Mouse (Mus musculus): ENCODE measurements at regions not wholly inside any gene's neighbourhood (a gene's known extent, or its start where the extent isn't known, plus 50 kb on each side); places are given as distances from the start of the nearest gene placed in this dataset.
"Not testable (repeated sequence)": the region's sequence is repeated elsewhere in the genome, so short reads cannot be mapped to it uniquely, and the experiment has no call there.

GRCm38 (mm10) chr6:22487467-22487866, 131.4 kb upstream of the Fam3c start:
- no peaks in the 10 kb centered on the region for H3K36me3 ChIP-seq (ENCODE audit: control insufficient read depth, insufficient read depth, low read length)
- no peaks in the 10 kb centered on the region for H3K4me1 ChIP-seq (ENCODE audit: control insufficient read depth, insufficient read depth, low read length)
- WGBS: 76% methylated on average over 3 of the region's 3 CpGs
- no peak overlapping the region for H3K9ac ChIP-seq (ENCODE audit: low read length)
- no peak for ATAC-seq (ENCODE audit: insufficient read depth, low FRiP score)
- H3K9me3 ChIP-seq (replicated peaks; ENCODE audit: control insufficient read depth, low read length): no peaks in the 10 kb centered on the region
- no peak overlapping the region for H3K27ac ChIP-seq (ENCODE audit: low read length)
- H3K4me3 ChIP-seq (replicated peaks; ENCODE audit: low read length): no peak overlapping the region
- no peak overlapping the region for H3K4me2 ChIP-seq (ENCODE audit: low read depth, low read length)
- no peaks in the 10 kb centered on the region for H3K27me3 ChIP-seq (ENCODE audit: control insufficient read depth, insufficient read depth, low read length)

GRCm38 (mm10) chr6:22485828-22486518, 129.9 kb upstream of the Fam3c start:
- Histone ChIP-seq H3K4me3 (replicated peaks; ENCODE audit: low read length) (no peak overlapping the region), H3K9ac (ENCODE audit: low read length) (no peak overlapping the region), H3K27ac (ENCODE audit: low read length) (peak overlapping the region; percentile 42), H3K27me3 (ENCODE audit: control insufficient read depth, insufficient read depth, low read length) (no peaks in the 10 kb centered on the region), H3K9me3 (replicated peaks; ENCODE audit: control insufficient read depth, low read length) (no peaks in the 10 kb centered on the region), H3K4me2 (ENCODE audit: low read depth, low read length) (no peak overlapping the region), H3K36me3 (ENCODE audit: control insufficient read depth, insufficient read depth, low read length) (no peaks in the 10 kb centered on the region), H3K4me1 (ENCODE audit: control insufficient read depth, insufficient read depth, low read length) (no peaks in the 10 kb centered on the region)
- ATAC-seq (ENCODE audit: insufficient read depth, low FRiP score): peak; percentile 25; the same call in 1 of the 2 replicates
- 63% methylated on average over 11 of the region's 11 CpGs for WGBS

- H3K4me2 ChIP-seq (ENCODE audit: low read depth, low read length); H3K27me3 ChIP-seq (ENCODE audit: control insufficient read depth, insufficient read depth, low read length); H3K9me3 ChIP-seq (replicated peaks; ENCODE audit: control insufficient read depth, low read length); H3K4me3 ChIP-seq (replicated peaks; ENCODE audit: low read length); H3K36me3 ChIP-seq (ENCODE audit: control insufficient read depth, insufficient read depth, low read length); H3K4me1 ChIP-seq (ENCODE audit: control insufficient read depth, insufficient read depth, low read length); ATAC-seq (ENCODE audit: insufficient read depth, low FRiP score); H3K27ac ChIP-seq (ENCODE audit: low read length); H3K9ac ChIP-seq (ENCODE audit: low read length): not testable (repeated sequence)
- WGBS: 86% methylated on average over 4 of the region's 4 CpGs
These were observed 126.2 kb upstream of the Fam3c start for GRCm38 (mm10) chr6:22482257-22482656.

- ATAC-seq (ENCODE audit: insufficient read depth, low FRiP score): no peak
- Histone ChIP-seq H3K4me3 (replicated peaks; ENCODE audit: low read length) (no peak overlapping the region), H3K27ac (ENCODE audit: low read length) (no peak overlapping the region), H3K4me1 (ENCODE audit: control insufficient read depth, insufficient read depth, low read length) (no peaks in the 10 kb centered on the region), H3K4me2 (ENCODE audit: low read depth, low read length) (no peak overlapping the region), H3K9ac (ENCODE audit: low read length) (no peak overlapping the region), H3K9me3 (replicated peaks; ENCODE audit: control insufficient read depth, low read length) (no peaks in the 10 kb centered on the region), H3K27me3 (ENCODE audit: control insufficient read depth, insufficient read depth, low read length) (no peaks in the 10 kb centered on the region), H3K36me3 (ENCODE audit: control insufficient read depth, insufficient read depth, low read length) (no peaks in the 10 kb centered on the region)
- 72% methylated on average over 4 of the region's 4 CpGs for whole genome bisulfite sequencing
These were observed 118.6 kb upstream of the Fam3c start for GRCm38 (mm10) chr6:22474604-22475003.

GRCm38 (mm10) chr6:22474011-22474410, 118.0 kb upstream of the Fam3c start:
- H3K4me3 ChIP-seq (replicated peaks; ENCODE audit: low read length): no peak overlapping the region
- H3K36me3 ChIP-seq (ENCODE audit: control insufficient read depth, insufficient read depth, low read length): no peaks in the 10 kb centered on the region
- no peak overlapping the region for H3K4me2 ChIP-seq (ENCODE audit: low read depth, low read length)
- H3K27me3 ChIP-seq (ENCODE audit: control insufficient read depth, insufficient read depth, low read length): no peaks in the 10 kb centered on the region
- ATAC-seq (ENCODE audit: insufficient read depth, low FRiP score): no peak
- H3K9ac ChIP-seq (ENCODE audit: low read length): no peak overlapping the region
- WGBS: 56% methylated on average over 2 of the region's 2 CpGs
- no peaks in the 10 kb centered on the region for H3K9me3 ChIP-seq (replicated peaks; ENCODE audit: control insufficient read depth, low read length)
- H3K4me1 ChIP-seq (ENCODE audit: control insufficient read depth, insufficient read depth, low read length): no peaks in the 10 kb centered on the region
- no peak overlapping the region for H3K27ac ChIP-seq (ENCODE audit: low read length)

- H3K9me3 ChIP-seq (replicated peaks; ENCODE audit: control insufficient read depth, low read length); H3K27ac ChIP-seq (ENCODE audit: low read length); H3K4me2 ChIP-seq (ENCODE audit: low read depth, low read length); H3K9ac ChIP-seq (ENCODE audit: low read length); H3K36me3 ChIP-seq (ENCODE audit: control insufficient read depth, insufficient read depth, low read length); H3K4me1 ChIP-seq (ENCODE audit: control insufficient read depth, insufficient read depth, low read length); ATAC-seq (ENCODE audit: insufficient read depth, low FRiP score); H3K4me3 ChIP-seq (replicated peaks; ENCODE audit: low read length); H3K27me3 ChIP-seq (ENCODE audit: control insufficient read depth, insufficient read depth, low read length): not testable (repeated sequence)
- 82% methylated on average over 5 of the region's 5 CpGs for WGBS
These were observed 116.4 kb upstream of the Fam3c start for GRCm38 (mm10) chr6:22472400-22472799.

GRCm38 (mm10) chr6:22467334-22467993, 111.4 kb upstream of the Fam3c start:
- no peak overlapping the region for H3K27ac ChIP-seq (ENCODE audit: low read length)
- 60% methylated on average over 11 of the region's 11 CpGs for WGBS
- no peak overlapping the region for H3K4me3 ChIP-seq (replicated peaks; ENCODE audit: low read length)
- no peaks in the 10 kb centered on the region for H3K4me1 ChIP-seq (ENCODE audit: control insufficient read depth, insufficient read depth, low read length)
- H3K4me2 ChIP-seq (ENCODE audit: low read depth, low read length): no peak overlapping the region
- no peaks in the 10 kb centered on the region for H3K27me3 ChIP-seq (ENCODE audit: control insufficient read depth, insufficient read depth, low read length)
- no peak overlapping the region for H3K9ac ChIP-seq (ENCODE audit: low read length)
- peak; percentile 86; the same call in 1 of the 2 replicates for ATAC-seq (ENCODE audit: insufficient read depth, low FRiP score)
- H3K9me3 ChIP-seq (replicated peaks; ENCODE audit: control insufficient read depth, low read length): no peaks in the 10 kb centered on the region; the same call in 1 of the 2 replicates
- no peaks in the 10 kb centered on the region for H3K36me3 ChIP-seq (ENCODE audit: control insufficient read depth, insufficient read depth, low read length)

GRCm38 (mm10) chr6:22465926-22466325, 109.9 kb upstream of the Fam3c start:
- no peaks in the 10 kb centered on the region for H3K4me1 ChIP-seq (ENCODE audit: control insufficient read depth, insufficient read depth, low read length)
- no peak overlapping the region for H3K4me3 ChIP-seq (replicated peaks; ENCODE audit: low read length)
- no peak overlapping the region for H3K9ac ChIP-seq (ENCODE audit: low read length)
- no peak for ATAC-seq (ENCODE audit: insufficient read depth, low FRiP score)
- H3K36me3 ChIP-seq (ENCODE audit: control insufficient read depth, insufficient read depth, low read length): no peaks in the 10 kb centered on the region
- no peak overlapping the region for H3K4me2 ChIP-seq (ENCODE audit: low read depth, low read length)
- no peak overlapping the region for H3K27ac ChIP-seq (ENCODE audit: low read length)
- H3K9me3 ChIP-seq (replicated peaks; ENCODE audit: control insufficient read depth, low read length): no peaks in the 10 kb centered on the region; the same call in 1 of the 2 replicates
- 90% methylated on average over 1 of the region's 1 CpGs for WGBS
- H3K27me3 ChIP-seq (ENCODE audit: control insufficient read depth, insufficient read depth, low read length): no peaks in the 10 kb centered on the region

- Histone ChIP-seq H3K36me3 (ENCODE audit: control insufficient read depth, insufficient read depth, low read length) (no peaks in the 10 kb centered on the region), H3K4me3 (replicated peaks; ENCODE audit: low read length) (no peak overlapping the region), H3K27ac (ENCODE audit: low read length) (no peak overlapping the region), H3K4me1 (ENCODE audit: control insufficient read depth, insufficient read depth, low read length) (no peaks in the 10 kb centered on the region), H3K9me3 (replicated peaks; ENCODE audit: control insufficient read depth, low read length) (no peaks in the 10 kb centered on the region), H3K27me3 (ENCODE audit: control insufficient read depth, insufficient read depth, low read length) (no peaks in the 10 kb centered on the region), H3K4me2 (ENCODE audit: low read depth, low read length) (no peak overlapping the region), H3K9ac (ENCODE audit: low read length) (no peak overlapping the region)
- 76% methylated on average over 7 of the region's 7 CpGs for WGBS
- no peak for ATAC-seq (ENCODE audit: insufficient read depth, low FRiP score)
These were observed 103.5 kb upstream of the Fam3c start for GRCm38 (mm10) chr6:22459440-22460016.
